Mouse (Mus musculus) midbrain, embryonic 14.5 days (tissue): Measurements from ENCODE around the gene Cdkn1c. TPM values are rescaled to one million over a fixed set of nuclear protein-coding genes. Genes with fewer than 3 reads are reported as not detected.

Experiments used
- ATAC-seq: fragments of 200-750 bp; cut with Nextera tagmentation; 2 replicates; pipeline ENCODE4 v1.8.0; 2017; ENCODE audit warnings: moderate number of reproducible peaks, moderate library complexity; ENCODE audit not compliant: low FRiP score, low TSS enrichment
- DNase-seq: peaks from one replicate; pipeline ENCODE4 v3.0.0-alpha.2; 2015
- H3K27ac ChIP-seq: fragments of 300-500 bp; sonication (generic); replicated peaks from 2 replicates; pipeline ENCODE4 v1.5.1; 2014; ENCODE audit warnings: mild to moderate bottlenecking, low read depth, low read length, moderate library complexity
- H3K27me3 ChIP-seq: fragments of 300-500 bp; sonication (generic); 2 replicates; pipeline ENCODE4 v1.6.1; 2014; ENCODE audit warnings: low read length, control low read depth, mixed read lengths; ENCODE audit not compliant: control insufficient read depth, insufficient read depth
- H3K36me3 ChIP-seq: fragments of 300-500 bp; sonication (generic); 2 replicates; pipeline ENCODE4 v1.6.1; 2014; ENCODE audit warnings: low read length, control low read depth; ENCODE audit not compliant: control insufficient read depth, insufficient read depth
- H3K4me1 ChIP-seq: fragments of 300-500 bp; sonication (generic); 2 replicates; pipeline ENCODE4 v1.6.1; 2014; ENCODE audit warnings: mild to moderate bottlenecking, antibody characterized with exemption, low read length, control low read depth; ENCODE audit not compliant: control insufficient read depth, insufficient read depth
- H3K4me2 ChIP-seq: fragments of 300-500 bp; sonication (generic); 2 replicates; pipeline ENCODE4 v1.6.1; 2014; ENCODE audit warnings: mild to moderate bottlenecking, low read length, moderate library complexity
- H3K4me3 ChIP-seq: fragments of 300-500 bp; sonication (generic); replicated peaks from 2 replicates; pipeline ENCODE4 v1.5.1; 2014; ENCODE audit warnings: low read depth, low read length
- H3K9ac ChIP-seq: fragments of 300-500 bp; sonication (generic); replicated peaks from 2 replicates; pipeline ENCODE4 v1.6.1; 2014; ENCODE audit warnings: mild to moderate bottlenecking, low read length, moderate library complexity
- H3K9me3 ChIP-seq: fragments of 300-500 bp; sonication (generic); 2 replicates; pipeline ENCODE4 v1.6.1; 2016; ENCODE audit warnings: low read length, control low read depth, mixed read lengths; ENCODE audit not compliant: control insufficient read depth
- WGBS: fragments of 180-500 bp; shearing (Covaris S2); extraction: QIAGEN DNeasy Blood & Tissue Kit; methylation state at CpG from one replicate; pipeline ENCODE4 v1.1.7; 2014; 5-methylcytosine and 5-hydroxymethylcytosine counted together
- polyA plus RNA-seq: library from polyadenylated mRNA; unstranded; fragments of >200 nt; fragmentation: Nextera tagmentation; extraction: Ambion mirVana; gene quantifications from 2 replicates; pipeline ENCODE4 v1.2.1, GENCODE M21; 2014

Gene Cdkn1c
- polyA plus RNA-seq, 1 experiment from 2014 or later: 417 TPM

- DNase-seq: peak; percentile 81
- ATAC-seq: peak; percentile 73
- H3K4me1 ChIP-seq: peaks cover 20% of the 10 kb centered on the region
- peak overlapping the region; percentile 65 for H3K27ac ChIP-seq
- H3K4me2 ChIP-seq: peak overlapping the region; percentile 86
- no peaks in the 10 kb centered on the region for H3K9me3 ChIP-seq
- no peaks in the 10 kb centered on the region for H3K27me3 ChIP-seq
- peak overlapping the region; percentile 77 for H3K9ac ChIP-seq
- H3K36me3 ChIP-seq: no peaks in the 10 kb centered on the region
- H3K4me3 ChIP-seq: peak overlapping the region; percentile 43
- 1% methylated on average over 63 of the region's 63 CpGs for WGBS
Observed at GRCm38 (mm10) chr7:143437894-143438581, 22.8 kb downstream of the Cdkn1c start.

- peak overlapping the region; percentile 77 for H3K9ac ChIP-seq
- H3K9me3 ChIP-seq: no peaks in the 10 kb centered on the region
- peak overlapping the region; percentile 86 for H3K4me2 ChIP-seq
- H3K4me1 ChIP-seq: peaks cover 20% of the 10 kb centered on the region
- no peaks in the 10 kb centered on the region for H3K36me3 ChIP-seq
- DNase-seq (no peak), ATAC-seq (peak; percentile 59)
- peak overlapping the region; percentile 65 for H3K27ac ChIP-seq
- WGBS: 15% methylated on average over 18 of the region's 18 CpGs
- no peaks in the 10 kb centered on the region for H3K27me3 ChIP-seq
- peak overlapping the region; percentile 43 for H3K4me3 ChIP-seq
Observed at GRCm38 (mm10) chr7:143437231-143437893, 23.5 kb downstream of the Cdkn1c start.

- DNase-seq (no peak), ATAC-seq (no peak)
- Histone ChIP-seq H3K4me3 (no peak overlapping the region), H3K9ac (no peak overlapping the region), H3K36me3 (no peaks in the 10 kb centered on the region), H3K4me1 (peaks cover 15% of the 10 kb centered on the region), H3K27ac (no peak overlapping the region), H3K9me3 (no peaks in the 10 kb centered on the region), H3K4me2 (no peak overlapping the region), H3K27me3 (no peaks in the 10 kb centered on the region)
- WGBS: 59% methylated on average over 7 of the region's 7 CpGs
Observed at GRCm38 (mm10) chr7:143433331-143433730, 27.5 kb downstream of the Cdkn1c start.

GRCm38 (mm10) chr7:143432631-143433030 lies 28.2 kb downstream of the Cdkn1c start:
- Histone ChIP-seq H3K36me3 (no peaks in the 10 kb centered on the region), H3K9me3 (no peaks in the 10 kb centered on the region), H3K4me3 (no peak overlapping the region), H3K27ac (no peak overlapping the region), H3K27me3 (no peaks in the 10 kb centered on the region), H3K4me2 (no peak overlapping the region), H3K9ac (no peak overlapping the region), H3K4me1 (peaks cover 18% of the 10 kb centered on the region)
- whole genome bisulfite sequencing: 96% methylated on average over 1 of the region's 1 CpGs
- ATAC-seq (no peak), DNase-seq (no peak)

- H3K9me3 ChIP-seq: no peaks in the 10 kb centered on the region
- H3K4me1 ChIP-seq: peaks cover 13% of the 10 kb centered on the region; the same call in 1 of the 2 replicates
- no peaks in the 10 kb centered on the region for H3K36me3 ChIP-seq
- H3K27ac ChIP-seq: 0 out of 2 replicates have a peak overlapping the region, but pooled peaks have one; percentile 6
- no peaks in the 10 kb centered on the region for H3K27me3 ChIP-seq
- ATAC-seq: no peak
- no peak overlapping the region for H3K4me2 ChIP-seq
- WGBS: 23% methylated on average over 2 of the region's 2 CpGs
- no peak for DNase-seq
- no peak overlapping the region for H3K4me3 ChIP-seq
- no peak overlapping the region for H3K9ac ChIP-seq
Observed at GRCm38 (mm10) chr7:143428814-143429499, 31.9 kb downstream of the Cdkn1c start.

GRCm38 (mm10) chr7:143428142-143428813 lies 32.6 kb downstream of the Cdkn1c start:
- Histone ChIP-seq H3K9ac (no peak overlapping the region), H3K9me3 (no peaks in the 10 kb centered on the region), H3K36me3 (no peaks in the 10 kb centered on the region), H3K27me3 (no peaks in the 10 kb centered on the region), H3K4me3 (no peak overlapping the region), H3K27ac (0 out of 2 replicates have a peak overlapping the region, but pooled peaks have one; percentile 6), H3K4me1 (peaks cover 13% of the 10 kb centered on the region; the same call in 1 of the 2 replicates), H3K4me2 (no peak overlapping the region)
- peak; percentile 63 for ATAC-seq
- WGBS: 23% methylated on average over 23 of the region's 23 CpGs
- DNase-seq: peak; percentile 75

- H3K27ac ChIP-seq: no peak overlapping the region
- no peaks in the 10 kb centered on the region for H3K27me3 ChIP-seq
- H3K9ac ChIP-seq: no peak overlapping the region
- H3K36me3 ChIP-seq: no peaks in the 10 kb centered on the region
- no peaks in the 10 kb centered on the region for H3K4me1 ChIP-seq
- no peak overlapping the region for H3K4me3 ChIP-seq
- ATAC-seq (no peak), DNase-seq (no peak)
- no peaks in the 10 kb centered on the region for H3K9me3 ChIP-seq
- 85% methylated on average over 4 of the region's 4 CpGs for WGBS
- no peak overlapping the region for H3K4me2 ChIP-seq
Observed at GRCm38 (mm10) chr7:143419585-143420160, 41.2 kb downstream of the Cdkn1c start.

- 64% methylated on average over 5 of the region's 5 CpGs for WGBS
- no peak for DNase-seq
Observed at GRCm38 (mm10) chr7:143417875-143418274, 43.0 kb downstream of the Cdkn1c start.

More at GRCm38 (mm10) chr7:143417875-143418274, 43.0 kb downstream of the Cdkn1c start:
- H3K36me3 ChIP-seq: no peaks in the 10 kb centered on the region
- H3K4me3 ChIP-seq: no peak overlapping the region
- no peak overlapping the region for H3K4me2 ChIP-seq
- no peaks in the 10 kb centered on the region for H3K9me3 ChIP-seq
- H3K27ac ChIP-seq: no peak overlapping the region
- H3K9ac ChIP-seq: no peak overlapping the region
- ATAC-seq: no peak
- no peaks in the 10 kb centered on the region for H3K4me1 ChIP-seq
- no peaks in the 10 kb centered on the region for H3K27me3 ChIP-seq
